Mouse (Mus musculus) myocyte (in vitro differentiated cells): ENCODE data around the gene Pitpna.

Experiments used
- CEBPB ChIP-seq: IDR thresholded peaks from 2 replicates; pipeline ENCODE4 v1.6.1; 2011; ENCODE audit warnings: mild to moderate bottlenecking, moderate library complexity; ENCODE audit not compliant: poor library complexity, insufficient read depth, severe bottlenecking
- E2F4 ChIP-seq: IDR thresholded peaks from one replicate; pipeline ENCODE4 v1.6.1; 2011; ENCODE audit warnings: mild to moderate bottlenecking, control low read depth, moderate library complexity; ENCODE audit not compliant: insufficient read depth
- MAX ChIP-seq: IDR thresholded peaks from one replicate; pipeline ENCODE4 v1.6.1; 2011; ENCODE audit warnings: low read depth, mild to moderate bottlenecking, control low read depth
- MYOD1 ChIP-seq, 3 experiments: IDR thresholded peaks; one replicate each; pipeline ENCODE4 v1.6.1; 2011; ENCODE audit warnings: control low read depth in 2 of 3, low read depth in 2 of 3, mild to moderate bottlenecking in 2 of 3, moderate library complexity in 1 of 3; ENCODE audit not compliant: insufficient read length in 2 of 3, control insufficient read depth in 1 of 3
- MYOG ChIP-seq, 3 experiments: IDR thresholded peaks; one replicate each; pipeline ENCODE4 v1.6.1; 2011; ENCODE audit warnings: control low read depth in 2 of 3, low read depth in 2 of 3, mild to moderate bottlenecking in 2 of 3; ENCODE audit not compliant: insufficient read length in 2 of 3, control insufficient read depth in 1 of 3, insufficient read depth in 1 of 3
- POLR2A ChIP-seq: IDR thresholded peaks from one replicate; pipeline ENCODE4 v1.6.1; 2011; ENCODE audit warnings: low read depth, mild to moderate bottlenecking, control low read depth, moderate library complexity; ENCODE audit not compliant: insufficient read length
- POLR2AphosphoS2 ChIP-seq: IDR thresholded peaks from one replicate; pipeline ENCODE4 v1.6.1; 2011; ENCODE audit warnings: low read depth, control low read depth; ENCODE audit not compliant: insufficient read length
- REST ChIP-seq: IDR thresholded peaks from one replicate; pipeline ENCODE4 v1.6.1; 2011; ENCODE audit warnings: mild to moderate bottlenecking, control low read depth, moderate library complexity; ENCODE audit not compliant: insufficient read depth, insufficient read length
- SRF ChIP-seq: IDR thresholded peaks from one replicate; pipeline ENCODE4 v1.6.1; 2011; ENCODE audit warnings: low read depth; ENCODE audit not compliant: control insufficient read depth, insufficient read length
- TCF12 ChIP-seq: IDR thresholded peaks from one replicate; pipeline ENCODE4 v1.6.1; 2011; ENCODE audit warnings: mild to moderate bottlenecking, control low read depth; ENCODE audit not compliant: poor library complexity, insufficient read depth, severe bottlenecking
- TCF3 ChIP-seq: IDR thresholded peaks from one replicate; pipeline ENCODE4 v1.6.1; 2011; ENCODE audit warnings: low read depth, control low read depth; ENCODE audit not compliant: insufficient read length
- USF1 ChIP-seq: IDR thresholded peaks from one replicate; pipeline ENCODE4 v1.6.1; 2011; ENCODE audit warnings: low read depth, mild to moderate bottlenecking, control low read depth, moderate library complexity

DNA sequence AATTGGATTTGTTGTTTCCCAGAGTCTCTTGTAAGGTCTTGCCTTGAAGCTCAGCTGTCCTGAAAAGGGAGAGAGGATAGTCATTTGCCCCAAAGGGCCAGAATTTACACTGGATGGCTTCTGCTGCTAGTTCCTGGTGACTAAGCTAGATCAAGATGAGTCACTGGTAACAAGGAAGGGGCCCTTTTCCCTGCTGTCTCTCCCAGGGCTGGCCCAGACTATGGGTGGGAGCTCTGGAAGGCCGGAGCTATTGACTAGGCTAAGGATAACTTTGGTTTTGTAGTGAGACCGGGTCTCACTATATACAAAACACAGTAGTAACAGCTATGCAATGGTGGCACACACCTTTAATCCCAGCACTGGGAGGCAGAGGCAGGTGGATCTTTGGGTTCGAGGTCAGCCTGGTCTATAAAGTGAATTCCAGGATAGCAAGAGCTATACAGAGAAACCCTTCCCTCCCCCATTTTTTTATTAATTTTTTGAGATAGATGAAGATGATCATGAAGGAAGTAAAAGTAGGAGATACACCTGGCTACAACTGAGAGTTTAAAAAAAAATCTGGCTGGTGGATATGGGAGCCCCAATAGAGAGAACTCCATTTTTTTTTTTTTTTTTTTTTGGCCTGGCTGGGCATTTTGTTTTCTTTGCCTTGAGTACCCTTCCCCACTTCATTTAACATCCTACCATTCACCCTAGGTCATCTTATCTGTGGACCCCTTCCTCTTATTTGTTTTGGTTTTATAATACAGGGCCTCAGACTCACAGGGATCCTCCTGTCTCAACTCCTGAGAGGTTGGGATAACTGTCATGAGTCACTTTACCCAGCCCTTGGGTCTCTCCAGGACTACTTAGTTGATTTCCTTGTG lies 90.2 kb downstream of the Pitpna start:
- TF ChIP-seq CEBPB (no peak), SRF (no peak), POLR2A (no peak), MYOD1 (IDR thresholded peaks at IDR 0.05; ENCODE audit: control insufficient read depth in 1 of 3, insufficient read length in 2 of 3, low read depth in 2 of 3) (no peak), TCF12 (no peak), POLR2AphosphoS2 (no peak), MAX (no peak), USF1 (no peak), MYOG (IDR thresholded peaks at IDR 0.05; ENCODE audit: control insufficient read depth in 1 of 3, insufficient read depth in 1 of 3, insufficient read length in 2 of 3, low read depth in 2 of 3) (no peak), E2F4 (no peak), REST (no peak), TCF3 (no peak)
